Mouse (Mus musculus) embryonic fibroblast, embryonic 13.5 days (primary cell): ENCODE data around the gene Fam169a. TPM values are rescaled to one million over a fixed set of nuclear protein-coding genes. Genes with fewer than 3 reads are reported as not detected.

Source experiments
- H3K27ac ChIP-seq: 2 replicates; pipeline ENCODE4 v1.5.1; 2012; ENCODE audit warnings: low read length, control low read depth, inconsistent platforms; ENCODE audit not compliant: insufficient read depth
- H3K4me1 ChIP-seq: 2 replicates; pipeline ENCODE4 v1.6.1; 2011; ENCODE audit warnings: low read length; ENCODE audit not compliant: control insufficient read depth, insufficient read depth
- H3K4me3 ChIP-seq: 2 replicates; pipeline ENCODE4 v1.5.1; 2011; ENCODE audit warnings: mild to moderate bottlenecking, control low read depth, low read length; ENCODE audit not compliant: insufficient read depth
- CTCF ChIP-seq: IDR thresholded peaks from 2 replicates; pipeline ENCODE4 v1.5.1; 2011; ENCODE audit warnings: mild to moderate bottlenecking, control low read depth, low read length, moderate library complexity, borderline replicate concordance; ENCODE audit not compliant: insufficient read depth
- POLR2A ChIP-seq: IDR thresholded peaks from 2 replicates; pipeline ENCODE4 v1.6.1; 2011; ENCODE audit warnings: low read depth, mild to moderate bottlenecking, control low read depth, low read length, moderate library complexity
- polyA plus RNA-seq: library from polyadenylated mRNA; stranded (reverse); fragments of >200 nt; gene quantifications from 2 replicates; pipeline ENCODE4 v1.2.4, GENCODE M21; 2011; ENCODE audit warnings: low read depth; ENCODE audit not compliant: missing spikeins, insufficient read length

Gene Fam169a
- polyA plus RNA-seq, 1 experiment: not detected

DNA sequence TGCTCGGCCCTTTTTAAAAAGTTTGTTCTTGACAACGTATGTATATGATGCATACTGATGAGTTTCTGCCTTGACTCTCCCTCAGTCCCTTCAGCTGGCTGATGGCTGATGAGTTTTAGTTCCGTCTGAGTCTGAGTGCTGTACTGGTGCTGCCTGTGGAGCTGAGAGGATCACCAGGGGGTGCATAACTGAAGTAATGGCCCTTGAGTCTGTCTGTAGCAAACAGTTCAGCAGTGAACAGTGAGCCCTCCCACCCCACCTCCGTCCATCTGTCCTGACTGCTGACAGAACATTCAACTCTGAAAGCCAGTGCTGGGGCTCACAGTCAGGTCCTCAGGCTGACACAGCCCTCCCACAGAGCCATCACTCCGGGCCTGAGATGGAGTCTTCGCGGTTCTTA lies 111.9 kb downstream of the Fam169a start:
- no peak for TF ChIP-seq POLR2A
- Histone ChIP-seq H3K27ac (no peak overlapping the region), H3K4me3 (no peak overlapping the region), H3K4me1 (no peaks in the 10 kb centered on the region)

- TF ChIP-seq POLR2A (no peak), CTCF (no peak)
- no peaks in the 10 kb centered on the region for H3K4me1 ChIP-seq
- no peak overlapping the region for H3K27ac ChIP-seq
- no peak overlapping the region for H3K4me3 ChIP-seq
Measured at GRCm38 (mm10) chr13:97180113-97180828, 113.2 kb downstream of the Fam169a start.

Other genes with a start within 250 kb of the Fam169a start
- 24.5 and 41.1 TPM in 2 replicates for gene Gcnt4, start 142.6 kb upstream of the Fam169a start, polyA plus RNA-seq
- not detected in 2 replicates for gene 1700029F12Rik, start 32.9 kb upstream of the Fam169a start, polyA plus RNA-seq
- gene Gm6169, start 32.0 kb downstream of the Fam169a start, polyA plus RNA-seq: 83.5 and 95.6 TPM in 2 replicates
- 23.9 and 26.8 TPM in 2 replicates for gene Gfm2, start 70.7 kb downstream of the Fam169a start, polyA plus RNA-seq
- 291 and 298 TPM in 2 replicates for gene Nsa2, start 70.7 kb downstream of the Fam169a start, polyA plus RNA-seq
- 68.2 and 81.3 TPM in 2 replicates for gene Hexb, start 131.1 kb downstream of the Fam169a start, polyA plus RNA-seq
- gene Enc1, start 173.8 kb downstream of the Fam169a start, polyA plus RNA-seq: 58.2 and 59.1 TPM in 2 replicates